ENCODE assay signal across 31 mouse cellular contexts in genomic region chr11:99634653-99635134, GRCm38 (mm10). TPM values are rescaled to one million over a fixed set of nuclear protein-coding genes. Genes with fewer than 3 reads are reported as not detected.
"Had no signal": no experiment of that assay in that cellular context is flagged by ENCODE, and none has a peak within 500 bp of the region (broad histone marks: within the 10 kb centered on the region; RNA-seq: fewer than 3 reads in every experiment).

Gene Krtap4-2 (minus strand): TSS chr11:99635084.

- DNase-seq: kidney, adult 11 months; kidney, adult 8-10 months; kidney, postnatal 10 days; kidney, postnatal 36 days; layer of hippocampus, postnatal 36 days; liver, embryonic 13.5 days; lung, adult 2 months; lung, postnatal 14 days; lung, postnatal 4 days; right cerebral cortex, adult 18-20 months; right cerebral cortex, postnatal 14 days; right cerebral cortex, postnatal 4 days; thymus, postnatal 25 days had no signal

- H3K4me1 ChIP-seq: intestine, embryonic 15.5 days; kidney, embryonic 15.5 days; limb, embryonic 13.5 days; liver, embryonic 13.5 days; neural tube, embryonic 13.5 days had no signal

- H3K4me3 ChIP-seq: intestine, embryonic 15.5 days; kidney, embryonic 15.5 days; left cerebral cortex, adult 2 months; limb, embryonic 13.5 days; liver, embryonic 13.5 days; midbrain, embryonic 15.5 days; neural tube, embryonic 13.5 days; stomach, embryonic 15.5 days had no signal

- H3K9me3 ChIP-seq: intestine, embryonic 15.5 days; kidney, embryonic 15.5 days; limb, embryonic 13.5 days; liver, embryonic 13.5 days; midbrain, embryonic 15.5 days; neural tube, embryonic 13.5 days; stomach, embryonic 15.5 days had no signal

- H3K9ac ChIP-seq: intestine, embryonic 15.5 days; kidney, embryonic 15.5 days; limb, embryonic 13.5 days; liver, embryonic 13.5 days; midbrain, embryonic 15.5 days; neural tube, embryonic 13.5 days; stomach, embryonic 15.5 days had no signal

- H3K36me3 ChIP-seq: intestine, embryonic 15.5 days; kidney, embryonic 15.5 days; limb, embryonic 13.5 days; liver, embryonic 13.5 days; midbrain, embryonic 15.5 days; neural tube, embryonic 13.5 days; stomach, embryonic 15.5 days had no signal

- ATAC-seq: intestine, embryonic 15.5 days; midbrain, embryonic 15.5 days had no signal

- H3K27me3 ChIP-seq: intestine, embryonic 15.5 days; kidney, embryonic 15.5 days; liver, embryonic 13.5 days; midbrain, embryonic 15.5 days; neural tube, embryonic 13.5 days; stomach, embryonic 15.5 days had no signal

- H3K27ac ChIP-seq: intestine, embryonic 15.5 days; kidney, embryonic 15.5 days; left cerebral cortex, adult 2 months; limb, embryonic 13.5 days; liver, embryonic 13.5 days; midbrain, embryonic 15.5 days; neural tube, embryonic 13.5 days; stomach, embryonic 15.5 days had no signal

- H3K4me2 ChIP-seq: intestine, embryonic 15.5 days; kidney, embryonic 15.5 days; limb, embryonic 13.5 days; liver, embryonic 13.5 days; midbrain, embryonic 15.5 days; neural tube, embryonic 13.5 days; stomach, embryonic 15.5 days had no signal

RNA-seq across cellular contexts. Expression of gene Krtap4-2, which starts in this region (rescaled TPM):
- total RNA-seq: layer of hippocampus, adult 8-10 months; layer of hippocampus, postnatal 10 days; layer of hippocampus, postnatal 36 days; left cerebral cortex, adult 2 months; left cerebral cortex, postnatal 10 days; left cerebral cortex, postnatal 36 days; liver, adult 2 months; megakaryocyte progenitor cell, adult 5-6 weeks; megakaryocyte-erythroid progenitor cell, adult 5-6 weeks had no signal
- polyA plus RNA-seq: intestine, embryonic 15.5 days; kidney, embryonic 15.5 days; limb, embryonic 13.5 days; liver, adult 2 months; liver, embryonic 13.5 days; liver, embryonic 16.5 days; lung, adult 2 months; lung, embryonic 16.5 days; midbrain, embryonic 15.5 days; neural tube, embryonic 13.5 days; stomach, embryonic 15.5 days; thymus, postnatal 0 days; urinary bladder, adult 2 months had no signal
